In the genomic region with DNA sequence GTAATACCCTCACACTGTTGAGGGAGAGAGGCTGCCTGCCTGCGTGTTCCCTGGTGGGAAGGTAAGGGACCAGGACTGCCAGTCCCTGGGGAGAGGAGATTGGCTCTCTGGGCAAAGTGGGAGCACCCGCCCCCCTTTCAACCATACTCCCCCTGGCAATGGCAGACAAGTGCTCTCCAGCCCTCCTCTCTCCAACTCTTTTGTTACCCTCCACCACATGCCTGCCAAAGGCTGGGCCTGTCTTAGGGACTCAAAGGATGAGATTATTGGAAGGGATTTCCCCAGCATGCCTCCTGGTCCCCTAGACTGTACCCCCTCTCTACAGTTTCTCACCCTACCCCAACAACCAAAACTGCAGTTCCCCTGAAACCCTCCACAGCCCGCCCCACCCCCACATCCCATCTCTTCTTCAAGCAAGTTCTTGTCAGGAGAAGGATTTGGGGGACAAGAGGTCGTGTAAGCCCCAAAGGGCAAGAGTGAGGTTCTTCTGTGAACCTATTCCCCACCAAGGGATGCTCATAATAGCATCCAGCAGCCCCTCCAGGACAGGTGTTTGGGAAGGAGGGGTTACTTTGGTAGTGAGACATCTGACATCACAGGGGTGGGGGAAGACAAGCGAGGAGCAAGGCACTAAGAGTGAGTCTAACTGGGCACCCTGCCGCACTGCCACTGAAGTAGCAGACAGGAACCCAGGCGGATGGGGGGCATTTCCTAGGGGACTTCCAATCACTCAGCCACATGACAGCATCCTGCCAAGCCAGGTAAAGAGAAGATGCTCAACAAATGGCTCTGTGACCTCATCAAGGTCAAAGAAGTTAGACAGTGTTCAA, we compare ENCODE assay signal across 9 mouse cellular contexts. TPM values are rescaled to one million over a fixed set of nuclear protein-coding genes. Genes with fewer than 3 reads are reported as not detected.
DNase-seq lines count a peak whose midpoint lies in the region; ATAC-seq and TF ChIP-seq lines count a peak whose summit lies in the region.
"Had no signal": no experiment of that assay in that cellular context is flagged by ENCODE, and none has a peak within 500 bp of the region (broad histone marks: within the 10 kb centered on the region; RNA-seq: fewer than 3 reads in every experiment).

No protein-coding gene starts in this region.

- H3K27me3 ChIP-seq in heart, embryonic 15.5 days = peaks cover 77% of the 10 kb centered on the region
- H3K27me3 ChIP-seq in hindbrain, embryonic 10.5 days (ENCODE audit: insufficient read depth, poor library complexity, severe bottlenecking) = peaks cover 88% of the 10 kb centered on the region
- H3K27me3 ChIP-seq in midbrain, embryonic 12.5 days = peaks cover 35% of the 10 kb centered on the region

- intact Hi-C loops in heart, postnatal 36 days (cut with DNase I) = no loop called here

- DNase-seq in heart, postnatal 36 days = no peak
- no peak for DNase-seq in hindbrain, embryonic 10.5 days (ENCODE audit: low spot score)
- DNase-seq in testis, postnatal 10 days (ENCODE audit: low spot score) = no peak
- no peak for DNase-seq in lung, adult 18-20 months

- no peak overlapping the region for H3K9ac ChIP-seq in heart, embryonic 15.5 days
- H3K9ac ChIP-seq in midbrain, embryonic 12.5 days (replicated peaks) = peak overlapping the region; percentile 81

- peak overlapping the region; percentile 70 for H3K4me2 ChIP-seq in heart, embryonic 15.5 days
- H3K4me2 ChIP-seq in midbrain, embryonic 12.5 days (replicated peaks) = peak overlapping the region; percentile 75

- WGBS in heart, embryonic 15.5 days = 22% methylated on average over 7 of the region's 7 CpGs
- 18% methylated on average over 7 of the region's 7 CpGs for WGBS in hindbrain, embryonic 10.5 days
- 13% methylated on average over 7 of the region's 7 CpGs for WGBS in midbrain, embryonic 12.5 days

- no peak for ATAC-seq in heart, embryonic 15.5 days (replicated peaks; ENCODE audit: insufficient number of reproducible peaks, insufficient read depth, low FRiP score, low read depth)
- peak; percentile 1; the same call in 1 of the 2 replicates for ATAC-seq in midbrain, embryonic 12.5 days (ENCODE audit: low FRiP score, low read depth)
- no peak for ATAC-seq in CD4-positive, CD25-positive, alpha-beta regulatory T cell, adult 4 months

- no peaks in the 10 kb centered on the region for H3K36me3 ChIP-seq in heart, embryonic 15.5 days
- peaks cover 9% of the 10 kb centered on the region; the same call in 1 of the 2 replicates for H3K36me3 ChIP-seq in hindbrain, embryonic 10.5 days
- H3K36me3 ChIP-seq in midbrain, embryonic 12.5 days = 0 out of 2 replicates have a peak, but pooled peaks cover 3% of the 10 kb centered on the region

- peak overlapping the region; percentile 42; the same call in 1 of the 2 replicates for H3K4me3 ChIP-seq in heart, embryonic 15.5 days
- peak overlapping the region; percentile 90 for H3K4me3 ChIP-seq in cortical plate, adult 2 months (ENCODE audit: insufficient read depth, low read length)
- peak overlapping the region; percentile 70 for H3K4me3 ChIP-seq in hindbrain, embryonic 10.5 days
- H3K4me3 ChIP-seq in midbrain, embryonic 12.5 days = peak overlapping the region; percentile 62

- H3K9me3 ChIP-seq in heart, embryonic 15.5 days (replicated peaks) = no peaks in the 10 kb centered on the region
- H3K9me3 ChIP-seq in hindbrain, embryonic 10.5 days = no peaks in the 10 kb centered on the region
- no peaks in the 10 kb centered on the region for H3K9me3 ChIP-seq in midbrain, embryonic 12.5 days

- H3K27ac ChIP-seq in heart, embryonic 15.5 days = no peak overlapping the region
- H3K27ac ChIP-seq in cortical plate, adult 2 months (ENCODE audit: insufficient read depth, low read length) = peak overlapping the region; percentile 76
- peak overlapping the region; percentile 93 for H3K27ac ChIP-seq in hindbrain, embryonic 10.5 days
- H3K27ac ChIP-seq in midbrain, embryonic 12.5 days (replicated peaks) = peak overlapping the region; percentile 95
- H3K27ac ChIP-seq: macrophage had no signal

- H3K4me1 ChIP-seq in heart, embryonic 15.5 days (replicated peaks) = peaks cover 29% of the 10 kb centered on the region
- H3K4me1 ChIP-seq in cortical plate, adult 2 months (ENCODE audit: control insufficient read depth, insufficient read depth, low read length) = peaks cover 5% of the 10 kb centered on the region; the same call in 1 of the 2 replicates
- H3K4me1 ChIP-seq in hindbrain, embryonic 10.5 days (replicated peaks) = peaks cover 75% of the 10 kb centered on the region
- H3K4me1 ChIP-seq in midbrain, embryonic 12.5 days = peaks cover 58% of the 10 kb centered on the region

- no peak for TF ChIP-seq CTCF in cortical plate, adult 2 months (IDR thresholded peaks at IDR 0.05; ENCODE audit: extremely low read depth, insufficient read depth, low read length)

- TF ChIP-seq POLR2A in cortical plate, adult 2 months (IDR thresholded peaks at IDR 0.05; ENCODE audit: extremely low read depth, insufficient read depth, low read length) = 0 out of 2 replicates have a peak, but pooled peaks have one; percentile 13

RNA-seq across cellular contexts. Expression of gene Scrt2, which starts 1.3 kb away (rescaled TPM):
- 0.04 TPM in 1 of 2 replicates, not detected in the other for polyA plus RNA-seq in heart, embryonic 15.5 days (2015; fragmentation: Nextera tagmentation; extraction: Ambion mirVana)
- not detected for total RNA-seq in heart, postnatal 36 days (2021)
- polyA plus RNA-seq in cortical plate, adult 2 months (2012; rRNA removed) = 9.9 and 12.1 TPM in 2 replicates
- 5.5 and 19.0 TPM in 2 replicates for polyA plus RNA-seq in hindbrain, embryonic 10.5 days (2016; fragmentation: Nextera tagmentation; extraction: Ambion mirVana)
- polyA plus RNA-seq in midbrain, embryonic 12.5 days (2016; fragmentation: Nextera tagmentation; extraction: Ambion mirVana) = 15.3 and 17.1 TPM in 2 replicates
- polyA plus RNA-seq in CD4-positive, CD25-positive, alpha-beta regulatory T cell, adult 4 months (2017; shearing (Covaris generic)) = not detected
- polyA plus RNA-seq: macrophage had no signal

RNA-seq across cellular contexts. Expression of gene Srxn1, which starts 22.6 kb away (rescaled TPM):
- polyA plus RNA-seq in heart, embryonic 15.5 days (2015; fragmentation: Nextera tagmentation; extraction: Ambion mirVana) = 5.3 and 10.3 TPM in 2 replicates
- 10 to 100 TPM; 16.6 to 21.6 TPM for total RNA-seq in heart, postnatal 36 days (2021)
- 94.9 and 97.3 TPM in 2 replicates for polyA plus RNA-seq in cortical plate, adult 2 months (2012; rRNA removed)
- 15.6 and 18.7 TPM in 2 replicates for polyA plus RNA-seq in hindbrain, embryonic 10.5 days (2016; fragmentation: Nextera tagmentation; extraction: Ambion mirVana)
- polyA plus RNA-seq in midbrain, embryonic 12.5 days (2016; fragmentation: Nextera tagmentation; extraction: Ambion mirVana) = 14.3 and 15.2 TPM in 2 replicates
- polyA plus RNA-seq in CD4-positive, CD25-positive, alpha-beta regulatory T cell, adult 4 months (2017; shearing (Covaris generic)) = 1 to 10 TPM; 2.2 to 3.0 TPM
